Mouse (Mus musculus): Measurements from ENCODE around the gene Plekhh3.

Plekhh3 gene

DNA sequence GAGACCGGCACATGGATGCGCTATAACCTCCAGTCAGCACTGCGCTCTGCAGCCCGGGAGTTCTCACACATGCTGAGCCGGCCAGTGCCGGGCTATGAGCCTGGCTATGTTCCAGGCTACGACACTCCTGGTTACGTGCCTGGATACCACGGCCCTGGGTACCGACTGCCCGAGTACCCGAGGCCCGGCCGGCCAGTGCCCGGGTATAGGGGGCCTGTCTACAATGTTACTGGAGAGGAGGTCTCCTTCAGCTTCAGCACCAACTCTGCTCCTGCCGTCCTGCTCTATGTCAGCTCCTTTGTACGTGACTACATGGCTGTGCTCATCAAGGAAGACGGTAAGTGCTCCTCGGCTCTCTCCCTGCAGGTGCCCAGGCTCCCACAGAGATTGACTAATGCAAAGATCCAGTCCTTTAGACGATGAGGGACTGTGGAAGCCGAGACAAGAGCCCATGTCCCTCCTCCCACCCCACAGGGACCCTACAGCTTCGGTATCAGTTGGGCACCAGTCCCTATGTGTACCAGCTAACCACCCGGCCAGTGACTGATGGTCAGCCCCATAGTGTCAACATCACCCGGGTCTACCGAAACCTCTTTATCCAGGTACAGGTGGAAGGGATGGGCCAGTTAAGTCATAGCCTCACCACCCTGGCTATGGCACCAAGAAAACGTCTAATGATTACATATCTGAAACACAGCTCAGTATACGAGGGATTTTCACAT lies 15.5 kb upstream of the Plekhh3 start:
- DNase-seq (ENCODE audit: low spot score) = no peak

DNA sequence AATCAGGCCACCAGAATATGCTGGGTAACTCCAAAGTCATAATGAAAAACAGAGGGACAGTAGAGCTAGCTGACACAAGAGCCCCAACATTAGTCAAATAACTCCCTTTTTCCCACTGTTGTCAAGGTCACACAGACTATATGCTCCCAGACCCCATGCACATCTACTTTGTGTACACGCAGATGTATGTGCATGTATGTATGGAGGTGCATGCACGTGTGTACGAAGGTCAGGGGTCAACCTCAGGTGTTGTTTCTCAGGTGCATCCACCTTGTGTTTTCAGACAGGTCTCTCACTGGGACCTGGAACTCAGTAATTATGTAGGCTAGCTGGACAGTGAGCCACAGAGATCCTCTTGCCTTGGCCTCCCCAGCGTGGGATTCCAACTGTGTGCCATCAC lies 14.3 kb upstream of the Plekhh3 start:
- DNase-seq (ENCODE audit: low spot score) = no peak

- no peak for DNase-seq (ENCODE audit: low spot score)
Measured at GRCm38 (mm10) chr11:101184984-101185383, 13.8 kb upstream of the Plekhh3 start.

GRCm38 (mm10) chr11:101182771-101183517 lies 11.8 kb upstream of the Plekhh3 start:
- DNase-seq (ENCODE audit: low spot score) = no peak

DNA sequence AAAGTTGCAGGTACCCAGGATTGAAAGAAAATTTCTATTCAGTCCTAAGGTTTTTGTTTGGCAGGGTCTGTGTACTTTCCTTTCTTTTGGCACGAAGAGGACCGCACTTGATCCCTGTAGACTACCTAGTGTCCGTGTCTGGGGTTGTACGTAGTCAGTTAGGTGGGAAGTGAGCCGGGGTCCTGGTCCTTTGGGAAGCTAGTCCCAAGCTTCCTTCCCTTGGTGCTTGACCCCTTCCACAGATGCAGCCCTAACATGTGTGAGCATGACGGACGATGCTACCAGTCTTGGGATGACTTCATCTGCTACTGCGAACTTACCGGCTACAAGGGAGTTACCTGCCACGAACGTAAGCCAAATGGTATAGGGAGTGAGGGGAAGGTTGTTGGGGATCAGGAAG lies 10.8 kb upstream of the Plekhh3 start:
- no peak for DNase-seq (ENCODE audit: low spot score)

GRCm38 (mm10) chr11:101180846-101181740 lies 9.9 kb upstream of the Plekhh3 start:
- peak; percentile 85 for DNase-seq (ENCODE audit: low spot score)

DNA sequence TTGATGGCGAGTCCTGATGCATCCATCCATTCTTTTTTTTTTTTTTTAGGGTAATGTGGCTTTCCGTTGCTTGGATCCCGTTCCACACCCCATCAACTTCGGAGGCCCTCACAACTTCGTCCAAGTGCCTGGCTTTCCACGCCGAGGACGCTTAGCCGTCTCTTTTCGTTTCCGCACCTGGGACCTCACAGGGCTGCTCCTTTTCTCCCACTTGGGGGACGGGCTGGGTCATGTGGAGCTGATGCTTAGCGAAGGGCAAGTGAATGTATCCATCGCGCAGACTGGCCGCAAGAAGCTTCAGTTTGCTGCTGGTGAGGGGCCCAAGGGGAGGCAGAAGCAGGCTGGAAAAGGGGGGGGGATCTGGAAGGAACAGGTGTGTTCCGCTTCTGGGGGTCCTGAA lies 9.1 kb upstream of the Plekhh3 start:
- no peak for DNase-seq (ENCODE audit: low spot score)

DNA sequence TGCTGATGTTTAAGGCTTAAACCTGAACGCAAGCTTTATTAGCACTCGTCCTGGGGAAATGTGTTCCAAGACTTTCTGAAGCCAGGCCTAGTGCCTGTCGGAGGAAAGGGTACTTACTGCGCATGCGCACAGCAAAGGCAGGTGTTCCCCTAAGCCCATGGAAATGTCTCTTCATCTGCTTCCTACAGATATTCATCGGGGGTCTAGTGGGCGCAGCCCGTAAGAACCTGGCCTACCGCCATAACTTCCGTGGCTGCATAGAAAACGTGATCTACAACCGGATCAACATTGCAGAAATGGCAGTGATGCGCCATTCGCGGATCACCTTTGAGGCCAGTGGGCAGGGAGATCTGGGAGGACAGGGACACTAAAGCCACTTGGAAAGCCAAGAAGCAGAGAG lies 8.2 kb upstream of the Plekhh3 start:
- DNase-seq (ENCODE audit: low spot score) = no peak

GRCm38 (mm10) chr11:101178061-101179058 lies 7.2 kb upstream of the Plekhh3 start:
- no peak for DNase-seq (ENCODE audit: low spot score)

DNA sequence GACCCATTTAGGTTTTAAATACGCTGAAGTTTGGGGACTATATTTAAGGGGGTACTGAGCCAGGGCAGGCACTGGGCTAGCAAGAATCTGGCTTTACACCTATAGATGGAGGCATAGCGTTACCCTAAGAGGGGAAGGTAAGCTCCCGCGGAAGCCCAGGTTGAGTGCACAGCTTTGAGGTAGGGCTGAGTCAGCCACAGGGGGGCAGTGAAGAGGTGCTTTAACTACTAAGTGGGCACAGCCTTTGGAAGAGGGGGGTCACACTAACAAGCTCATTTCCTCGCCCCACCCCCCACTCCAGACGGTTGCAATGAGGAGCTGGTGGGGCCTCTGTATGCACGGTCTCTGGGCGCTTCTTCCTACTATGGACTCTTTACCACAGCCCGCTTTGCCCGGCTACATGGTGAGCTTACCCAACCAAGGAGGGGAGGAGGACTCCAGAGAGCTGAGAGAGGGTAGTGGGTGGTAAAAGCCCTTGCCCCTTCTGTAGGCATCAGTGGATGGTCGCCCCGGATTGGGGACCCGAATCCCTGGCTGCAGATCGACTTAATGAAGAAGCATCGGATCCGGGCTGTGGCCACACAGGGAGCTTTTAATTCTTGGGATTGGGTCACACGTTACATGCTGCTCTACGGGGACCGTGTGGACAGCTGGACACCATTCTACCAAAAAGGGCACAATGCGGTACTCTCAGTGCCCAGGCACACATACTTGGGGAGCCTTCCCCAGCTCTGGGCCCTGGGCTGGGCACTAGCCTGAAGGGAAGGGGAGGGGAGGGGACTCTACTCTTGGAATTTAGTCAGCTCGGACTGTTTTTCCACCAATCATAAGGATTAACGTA lies 6.0 kb upstream of the Plekhh3 start:
- peak; percentile 78 for DNase-seq (ENCODE audit: low spot score)

- DNase-seq (ENCODE audit: low spot score) = peak; percentile 69
Measured at GRCm38 (mm10) chr11:101176117-101176691, 5.1 kb upstream of the Plekhh3 start.

DNA sequence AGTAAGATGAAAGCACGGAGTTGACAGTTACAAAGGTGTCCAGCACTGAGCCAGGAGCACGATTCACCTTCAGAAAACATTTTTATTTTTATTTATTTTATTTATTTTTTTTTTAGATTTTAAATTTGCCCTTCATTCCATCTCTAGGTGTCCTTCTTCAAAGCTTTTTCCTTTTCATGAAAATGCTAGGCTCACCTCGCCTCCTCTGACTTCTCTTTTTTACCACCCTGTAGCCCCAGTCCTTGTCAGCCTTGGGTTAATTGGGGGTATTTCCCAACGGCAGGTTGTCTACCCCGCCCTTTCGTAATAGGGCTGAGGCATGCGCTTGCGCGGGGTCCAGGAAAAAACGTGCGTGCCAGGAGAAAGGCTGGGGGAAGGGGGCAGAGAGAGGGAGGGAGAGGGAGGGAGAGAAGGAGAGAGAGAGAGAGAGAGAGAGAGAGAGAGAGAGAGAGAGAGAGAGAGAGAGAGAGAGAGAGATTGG lies 4.5 kb upstream of the Plekhh3 start:
- DNase-seq (ENCODE audit: low spot score) = no peak

DNA sequence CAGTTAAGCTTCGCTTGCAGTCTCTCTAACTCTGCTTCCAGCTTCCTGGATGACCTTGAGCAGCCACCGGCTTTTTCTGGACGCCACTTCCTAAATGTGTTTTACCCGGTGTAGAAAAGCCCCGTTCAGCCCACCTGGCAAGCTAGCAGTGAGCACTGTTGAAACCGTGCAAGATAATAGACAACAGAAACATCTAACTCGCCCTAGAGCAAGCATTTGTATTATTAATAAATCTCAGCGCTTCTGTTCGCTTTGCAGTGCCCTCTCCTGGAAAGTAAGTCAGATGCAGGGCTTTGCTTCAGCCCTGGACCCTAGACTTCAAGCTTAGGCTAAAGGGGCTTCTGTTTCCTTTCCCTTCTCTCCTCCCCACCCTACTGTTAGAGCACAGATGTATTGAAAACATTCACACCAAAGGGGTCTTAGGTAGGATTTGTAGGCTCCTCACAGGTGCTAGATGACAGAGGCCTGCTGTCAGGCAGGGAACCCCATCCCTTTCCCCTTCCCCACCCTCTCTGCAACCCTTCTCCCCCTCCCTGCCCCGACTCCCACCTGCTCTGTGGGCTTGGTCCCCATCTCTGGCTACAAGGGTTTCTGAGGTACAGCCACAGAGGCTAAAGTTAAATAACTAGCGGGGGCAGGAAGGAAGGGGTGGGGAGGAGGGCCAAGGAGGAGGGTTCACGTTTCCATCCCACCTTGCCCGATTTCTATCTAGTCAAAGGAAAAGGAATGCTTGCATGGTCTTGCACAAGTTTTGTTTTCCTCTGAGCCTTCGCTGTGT lies 3.9 kb upstream of the Plekhh3 start, which contains the start of gene Ccr10:
Gene Ccr10 (minus strand): TSS at position 593 of the 778 bp plus-strand sequence.
- DNase-seq (ENCODE audit: low spot score) = peak; percentile 69

GRCm38 (mm10) chr11:101174389-101174745 lies 3.2 kb upstream of the Plekhh3 start:
- DNase-seq (ENCODE audit: low spot score) = no peak

- peak; percentile 91 for DNase-seq (ENCODE audit: low spot score)
Measured at GRCm38 (mm10) chr11:101173631-101174388, 2.7 kb upstream of the Plekhh3 start.

- no peak for DNase-seq (ENCODE audit: low spot score)
Measured at GRCm38 (mm10) chr11:101173112-101173511, 2.0 kb upstream of the Plekhh3 start.

- no peak for DNase-seq (ENCODE audit: low spot score)
Measured at GRCm38 (mm10) chr11:101172434-101172815, 1.3 kb upstream of the Plekhh3 start.

GRCm38 (mm10) chr11:101171721-101172433 lies 726 bp upstream of the Plekhh3 start:
- peak; percentile 86 for DNase-seq (ENCODE audit: low spot score)

Measured in retina, embryonic 14.5 days (tissue).